Mouse (Mus musculus): ENCODE data around the gene Mkrn3. TPM values are rescaled to one million over a fixed set of nuclear protein-coding genes. Genes with fewer than 3 reads are reported as not detected.

The Mkrn3 gene
- polyA plus RNA-seq, 1 experiment from 2014 or later = 0.48 TPM

DNA sequence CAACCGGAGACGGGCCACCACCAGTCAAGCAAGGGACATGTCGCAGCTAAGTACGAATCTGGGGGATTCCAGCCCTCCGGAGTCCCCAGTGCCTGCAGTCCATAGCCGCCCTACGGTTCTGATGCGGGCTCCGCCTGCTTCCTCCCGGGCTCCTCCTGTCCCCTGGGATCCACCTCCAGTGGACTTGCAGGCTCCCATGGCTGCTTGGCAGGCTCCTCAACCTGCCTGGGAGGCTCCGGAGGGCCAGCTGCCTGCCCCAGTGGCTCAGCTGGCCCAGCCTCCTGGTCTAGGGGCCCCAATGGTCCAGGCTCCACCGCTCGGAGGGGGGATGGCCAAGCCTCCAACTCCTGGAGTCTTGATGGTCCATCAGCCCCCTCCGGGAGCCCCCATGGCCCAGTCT lies 42.6 kb downstream of the Mkrn3 start:
- no peaks in the 10 kb centered on the region for H3K36me3 ChIP-seq (replicated peaks)
- H3K9ac ChIP-seq = no peak overlapping the region
- ATAC-seq (ENCODE audit: insufficient read depth) = no peak
- H3K4me3 ChIP-seq (replicated peaks) = no peak overlapping the region
- H3K27ac ChIP-seq (replicated peaks) = no peak overlapping the region
- H3K4me1 ChIP-seq (replicated peaks) = no peaks in the 10 kb centered on the region
- 0 out of 2 replicates have a peak, but pooled peaks cover 7% of the 10 kb centered on the region for H3K27me3 ChIP-seq
- H3K4me2 ChIP-seq = no peak overlapping the region; the same call in 1 of the 2 replicates
- no peaks in the 10 kb centered on the region for H3K9me3 ChIP-seq (replicated peaks)
- 32% methylated on average over 14 of the region's 14 CpGs for whole genome bisulfite sequencing (ENCODE audit: insufficient replicate concordance)

DNA sequence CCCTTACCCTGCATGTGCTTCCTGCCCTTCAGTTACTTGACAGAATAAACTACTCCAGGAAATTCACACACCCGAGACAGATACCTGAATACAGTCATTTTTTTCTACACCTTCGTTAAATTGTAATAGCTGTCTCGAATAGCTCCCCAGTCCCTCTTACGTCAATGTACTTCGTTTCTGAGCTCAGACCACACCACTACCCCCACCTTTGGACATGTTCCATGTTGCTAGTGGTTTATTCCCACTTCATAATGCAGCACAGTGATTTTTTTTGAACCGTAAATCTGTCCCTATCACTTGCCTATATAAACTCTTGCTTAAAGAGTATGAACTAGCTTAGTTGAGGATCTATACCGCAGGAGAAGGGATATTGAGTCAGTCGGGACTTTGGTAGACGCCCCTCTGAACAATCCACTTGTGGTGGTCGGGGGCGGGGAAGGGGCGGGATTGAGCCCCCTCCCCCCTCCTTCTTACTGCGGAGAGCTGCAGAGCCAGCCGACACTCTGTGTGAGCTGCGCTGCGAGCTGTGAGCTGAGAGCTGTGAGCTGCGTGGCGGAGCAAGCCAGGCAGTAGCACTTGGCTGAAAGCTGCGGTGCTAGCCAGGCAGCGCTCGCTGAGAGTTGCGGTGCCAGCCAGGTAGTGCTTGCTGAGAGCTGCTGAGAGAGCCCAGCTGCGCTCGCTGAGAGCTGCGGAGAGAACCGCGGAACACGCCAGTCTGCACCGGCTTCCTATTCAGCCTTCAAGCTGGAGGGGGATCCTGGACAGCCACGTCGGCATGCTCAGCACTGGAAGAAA lies 43.2 kb downstream of the Mkrn3 start, which contains the start of gene Magel2:
Magel2 (plus strand) TSS at position 501 of the 795 bp plus-strand sequence.
- no peaks in the 10 kb centered on the region for H3K4me1 ChIP-seq (replicated peaks)
- H3K4me2 ChIP-seq = no peak within 1 kb of the TSS; the same call in 1 of the 2 replicates
- H3K4me3 ChIP-seq (replicated peaks) = no peak within 1 kb of the TSS
- no peaks in the 10 kb centered on the region for H3K9me3 ChIP-seq (replicated peaks)
- 0 out of 2 replicates have a peak, but pooled peaks cover 7% of the 10 kb centered on the region for H3K27me3 ChIP-seq
- no peak for ATAC-seq (ENCODE audit: insufficient read depth)
- WGBS (ENCODE audit: insufficient replicate concordance) = 18% methylated on average over 31 of the region's 31 CpGs
- no peaks in the 10 kb centered on the region for H3K36me3 ChIP-seq (replicated peaks)
- no peak within 1 kb of the TSS for H3K27ac ChIP-seq (replicated peaks)
- no peak within 1 kb of the TSS for H3K9ac ChIP-seq

DNA sequence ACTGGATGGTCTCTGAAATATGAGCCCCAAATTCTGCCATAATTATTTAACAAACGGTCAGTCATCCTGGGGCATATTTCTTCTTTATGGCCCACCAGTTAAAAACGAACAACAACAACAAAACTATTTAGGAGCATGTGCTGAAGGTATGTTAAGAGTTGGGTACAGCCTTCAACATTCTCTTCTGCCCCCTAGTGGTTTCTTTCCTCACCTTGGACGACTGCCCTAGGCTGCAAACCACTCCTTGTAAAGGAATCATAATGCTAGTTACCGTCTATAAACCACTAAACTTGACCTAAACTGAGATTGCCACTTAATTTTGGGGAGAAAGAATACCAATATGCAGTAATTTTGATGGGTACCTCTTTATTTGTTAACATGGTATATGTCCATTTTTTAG lies 44.3 kb downstream of the Mkrn3 start:
- no peak overlapping the region for H3K4me2 ChIP-seq
- H3K9me3 ChIP-seq (replicated peaks) = no peaks in the 10 kb centered on the region
- no peaks in the 10 kb centered on the region for H3K36me3 ChIP-seq (replicated peaks)
- no peak overlapping the region for H3K9ac ChIP-seq
- 0 out of 2 replicates have a peak, but pooled peaks cover 7% of the 10 kb centered on the region for H3K27me3 ChIP-seq
- no peak overlapping the region for H3K27ac ChIP-seq (replicated peaks)
- ATAC-seq (ENCODE audit: insufficient read depth) = no peak
- H3K4me3 ChIP-seq (replicated peaks) = no peak overlapping the region
- H3K4me1 ChIP-seq (replicated peaks) = no peaks in the 10 kb centered on the region
- WGBS (ENCODE audit: insufficient replicate concordance) = 19% methylated on average over 4 of the region's 4 CpGs

Other genes with a start within 250 kb of the Mkrn3 start
- gene Ndn, start 73.6 kb downstream of the Mkrn3 start, polyA plus RNA-seq (2015; fragmentation: Nextera tagmentation; extraction: Ambion mirVana) = 5.7 and 6.2 TPM in 2 replicates
- gene Magel2, start 43.1 kb downstream of the Mkrn3 start, polyA plus RNA-seq (2015; fragmentation: Nextera tagmentation; extraction: Ambion mirVana) = 0.07 and 0.15 TPM in 2 replicates
- gene Peg12, start 44.4 kb upstream of the Mkrn3 start, polyA plus RNA-seq (2015; fragmentation: Nextera tagmentation; extraction: Ambion mirVana) = 1.6 and 1.7 TPM in 2 replicates